9 mouse cellular contexts compared by ENCODE assay signal in the genomic region with DNA sequence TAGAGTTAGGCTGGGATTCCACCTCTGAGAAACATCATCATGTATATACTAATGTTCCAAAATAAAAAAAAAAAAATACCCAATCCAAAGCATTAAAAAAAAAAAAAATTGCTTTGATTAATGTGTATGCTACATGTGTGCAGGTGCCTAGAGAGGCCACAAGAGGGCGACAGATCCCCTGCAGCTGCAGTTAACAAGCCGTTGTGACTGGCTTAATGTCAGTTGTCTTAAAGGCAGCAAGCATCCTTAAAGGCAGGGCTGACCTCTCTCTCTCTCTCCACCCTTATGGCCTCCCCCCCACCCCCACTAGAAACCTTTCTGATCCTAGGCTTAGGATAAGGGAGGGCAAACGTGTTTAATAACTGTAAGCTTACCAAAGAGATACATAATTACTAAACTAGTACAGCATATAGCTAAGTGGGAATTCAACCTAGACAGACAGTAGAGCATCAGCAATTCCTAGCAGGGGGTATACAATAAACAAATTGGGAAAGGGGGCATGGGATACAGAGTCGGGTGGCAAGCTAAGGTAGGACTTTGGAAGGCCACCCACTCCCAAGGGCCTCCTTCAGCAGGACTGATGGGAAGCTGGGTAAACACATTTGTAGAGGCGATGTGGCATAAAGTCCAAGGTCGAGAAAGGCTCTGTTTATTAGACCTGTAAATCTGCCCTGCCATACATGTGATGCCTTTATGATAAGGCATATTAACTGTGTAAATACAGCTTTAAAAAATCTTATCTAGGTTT. TPM values are rescaled to one million over a fixed set of nuclear protein-coding genes. Genes with fewer than 3 reads are reported as not detected.
DNase-seq lines count a peak whose midpoint lies in the region; ATAC-seq and TF ChIP-seq lines count a peak whose summit lies in the region.
"Had no signal": no experiment of that assay in that cellular context is flagged by ENCODE, and none has a peak within 500 bp of the region (broad histone marks: within the 10 kb centered on the region; RNA-seq: fewer than 3 reads in every experiment).

No protein-coding gene starts in this region.

- WGBS in forebrain, embryonic 14.5 days, result 58% methylated on average over 6 of the region's 6 CpGs
- WGBS in forebrain, embryonic 15.5 days, result 59% methylated on average over 6 of the region's 6 CpGs
- 34% methylated on average over 6 of the region's 6 CpGs for WGBS in intestine, postnatal 0 days

- H3K9ac ChIP-seq in forebrain, embryonic 14.5 days (ENCODE audit: low read length), result no peak overlapping the region
- no peak overlapping the region for H3K9ac ChIP-seq in forebrain, embryonic 15.5 days (replicated peaks)
- no peak overlapping the region for H3K9ac ChIP-seq in intestine, postnatal 0 days (ENCODE audit: low read depth, low read length)
- H3K9ac ChIP-seq: limb, embryonic 15.5 days had no signal

- H3K4me1 ChIP-seq in forebrain, embryonic 14.5 days (ENCODE audit: control insufficient read depth, insufficient read depth, low read length), result no peaks in the 10 kb centered on the region
- H3K4me1 ChIP-seq in forebrain, embryonic 15.5 days, result no peaks in the 10 kb centered on the region
- H3K4me1 ChIP-seq in intestine, postnatal 0 days (replicated peaks; ENCODE audit: control insufficient read depth, insufficient read depth, low read length), result peaks cover 2% of the 10 kb centered on the region; the same call in 1 of the 2 replicates

- no peak overlapping the region for H3K4me2 ChIP-seq in forebrain, embryonic 14.5 days (ENCODE audit: low read length)
- H3K4me2 ChIP-seq in forebrain, embryonic 15.5 days (replicated peaks), result no peak overlapping the region
- H3K4me2 ChIP-seq in intestine, postnatal 0 days (replicated peaks; ENCODE audit: low read depth), result peak overlapping the region; percentile 21; the same call in 1 of the 2 replicates
- H3K4me2 ChIP-seq: limb, embryonic 15.5 days had no signal

- no peak for ATAC-seq in forebrain, embryonic 14.5 days
- no peak for ATAC-seq in forebrain, embryonic 15.5 days (replicated peaks)
- ATAC-seq in intestine, postnatal 0 days, result peak; percentile 95
- ATAC-seq in monocyte, adult 5-6 weeks (replicated peaks; ENCODE audit: insufficient number of reproducible peaks, low FRiP score, low TSS enrichment, poor library complexity, severe bottlenecking), result peak; percentile 74
- ATAC-seq in inflammation-experienced regulatory T-cells, adult 6 months, result no peak

- H3K27ac ChIP-seq in forebrain, embryonic 14.5 days (ENCODE audit: low read depth, low read length), result no peak overlapping the region
- H3K27ac ChIP-seq in forebrain, embryonic 15.5 days (replicated peaks), result no peak overlapping the region
- H3K27ac ChIP-seq in intestine, postnatal 0 days (ENCODE audit: low read depth, low read length), result peak overlapping the region; percentile 89
- H3K27ac ChIP-seq: limb, embryonic 15.5 days had no signal

- no peak overlapping the region for H3K4me3 ChIP-seq in forebrain, embryonic 14.5 days (ENCODE audit: low read depth, low read length)
- H3K4me3 ChIP-seq in forebrain, embryonic 15.5 days, result no peak overlapping the region
- H3K4me3 ChIP-seq in intestine, postnatal 0 days (ENCODE audit: low read depth, low read length), result no peak overlapping the region
- H3K4me3 ChIP-seq: limb, embryonic 15.5 days had no signal

- H3K27me3 ChIP-seq in forebrain, embryonic 14.5 days (replicated peaks; ENCODE audit: control insufficient read depth, insufficient read depth, low read length), result no peaks in the 10 kb centered on the region
- no peaks in the 10 kb centered on the region for H3K27me3 ChIP-seq in forebrain, embryonic 15.5 days
- H3K27me3 ChIP-seq in intestine, postnatal 0 days (replicated peaks; ENCODE audit: control insufficient read depth, insufficient read depth, low read length), result no peaks in the 10 kb centered on the region
- H3K27me3 ChIP-seq: limb, embryonic 15.5 days had no signal

- DNase-seq in forebrain, embryonic 14.5 days (ENCODE audit: low spot score), result peak; percentile 27
- peak; percentile 39 for DNase-seq in urinary bladder, postnatal 14 days (ENCODE audit: low spot score)
- no peak for DNase-seq in urinary bladder, postnatal 10 days (ENCODE audit: low spot score)
- no peak for DNase-seq in heart, adult 8-10 months (ENCODE audit: low spot score)

- TF ChIP-seq CTCF in intestine, postnatal 0 days (IDR thresholded peaks at IDR 0.05; ENCODE audit: low read depth), result peak; percentile 95

- no peaks in the 10 kb centered on the region for H3K36me3 ChIP-seq in forebrain, embryonic 14.5 days (ENCODE audit: control insufficient read depth, insufficient read depth, low read length)
- no peaks in the 10 kb centered on the region for H3K36me3 ChIP-seq in forebrain, embryonic 15.5 days
- H3K36me3 ChIP-seq in intestine, postnatal 0 days (ENCODE audit: control insufficient read depth, insufficient read depth), result no peaks in the 10 kb centered on the region
- H3K36me3 ChIP-seq: limb, embryonic 15.5 days had no signal

- no peaks in the 10 kb centered on the region for H3K9me3 ChIP-seq in forebrain, embryonic 14.5 days (replicated peaks; ENCODE audit: control insufficient read depth, low read length)
- H3K9me3 ChIP-seq in forebrain, embryonic 15.5 days, result no peaks in the 10 kb centered on the region
- no peaks in the 10 kb centered on the region for H3K9me3 ChIP-seq in intestine, postnatal 0 days (ENCODE audit: control insufficient read depth)
- H3K9me3 ChIP-seq: limb, embryonic 15.5 days had no signal

RNA-seq across cellular contexts. Expression of gene Cyp2u1, which starts 45.0 kb away (rescaled TPM):
- 3.4 and 5.0 TPM in 2 replicates for polyA plus RNA-seq in forebrain, embryonic 14.5 days (2014; fragmentation: Nextera tagmentation; extraction: Ambion mirVana)
- 4.6 and 6.0 TPM in 2 replicates for polyA plus RNA-seq in forebrain, embryonic 15.5 days (2015; fragmentation: Nextera tagmentation; extraction: Ambion mirVana)
- polyA plus RNA-seq in intestine, postnatal 0 days (2015; fragmentation: Nextera tagmentation; extraction: Ambion mirVana), result 17.1 and 24.2 TPM in 2 replicates
- total RNA-seq in monocyte, adult 5-6 weeks (2017), result 0.39 TPM in 1 of 3 replicates, not detected in the others
- 10 to 100 TPM; 33.6 to 39.7 (median 37.5) TPM for total RNA-seq in heart, adult 8-10 months (2022)
- 1 to 10 TPM in 2 of 3 experiments, under 1 TPM in 1; 0.68 to 2.3 (median 1.4) TPM for polyA plus RNA-seq in inflammation-experienced regulatory T-cells, adult 6 months (2017; shearing (Covaris generic))

Comparison
In these comparisons a context has a peak if more than half of its experiments do, and no peak if none do; other contexts are left out.
1. DNase-seq: peak in forebrain, embryonic 14.5 days (single experiment) and urinary bladder, postnatal 14 days (single experiment); none in urinary bladder, postnatal 10 days (single experiment) and heart, adult 8-10 months (single experiment).
2. ATAC-seq: peak in intestine, postnatal 0 days (single experiment) and monocyte, adult 5-6 weeks (single experiment); none in forebrain, embryonic 14.5 days (single experiment), forebrain, embryonic 15.5 days (single experiment) and inflammation-experienced regulatory T-cells, adult 6 months (single experiment).